Mouse (Mus musculus) right cerebral cortex, postnatal 25 days (tissue): ENCODE measurements around the gene Vmn1r42.
"Not testable (repeated sequence)": the region's sequence is repeated elsewhere in the genome, so short reads cannot be mapped to it uniquely, and the experiment has no call there.

Experiments used
- DNase-seq: peaks from one replicate; pipeline ENCODE4 v3.0.0; 2022

Gene Vmn1r42

DNA sequence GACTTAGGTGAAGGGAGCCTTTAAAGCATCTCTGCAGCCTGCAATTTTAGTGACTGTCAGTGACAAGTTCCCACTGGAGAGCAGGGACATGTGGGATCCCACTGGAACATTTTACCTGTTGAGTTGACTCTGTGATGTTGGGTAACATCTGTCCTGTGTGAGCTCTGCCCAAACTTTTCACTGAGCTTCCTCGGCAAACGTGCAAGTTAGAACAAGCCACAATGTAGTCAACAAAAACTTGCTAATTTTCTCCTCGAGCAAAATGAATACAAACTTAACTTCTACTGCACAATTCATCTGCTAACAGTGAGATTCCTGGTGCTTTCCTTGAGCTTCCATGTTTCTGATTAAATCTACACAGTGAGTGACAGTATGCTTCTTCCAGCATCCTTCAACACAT is at the start of gene Vmn1r42, which contains the start of gene Vmn1r43:
Gene Vmn1r42, minus strand, starts transcription at position 101 of the 400 bp plus-strand sequence.
Gene Vmn1r43, minus strand, starts transcription at position 101 of the 400 bp plus-strand sequence.
- not testable (repeated sequence) for DNase-seq

DNA sequence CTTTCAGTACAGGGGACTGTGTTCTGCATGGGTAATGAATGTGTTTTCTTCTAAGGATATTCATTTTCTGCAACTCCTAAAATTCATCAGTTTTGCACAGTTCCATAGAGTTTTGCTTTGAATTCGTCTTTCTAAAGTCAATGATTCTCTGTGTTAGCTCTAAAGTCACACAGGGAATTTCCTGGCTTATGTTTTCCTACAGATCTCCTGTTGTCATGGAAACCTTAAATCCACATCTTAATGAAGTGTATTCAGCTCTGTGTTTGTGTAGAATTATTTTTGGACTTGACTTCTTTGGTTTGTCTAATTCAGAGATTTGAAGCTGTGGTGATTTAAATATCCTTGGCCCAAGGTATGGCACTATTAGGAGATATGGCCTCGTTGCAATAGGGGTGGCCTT is 7.6 kb upstream of the Vmn1r42 start:
- no peak for DNase-seq

GRCm38 (mm10) chr6:89883360-89883759 is 7.1 kb upstream of the Vmn1r42 start, which contains the start of gene Vmn1r44:
Vmn1r44 (plus strand) TSS chr6:89883660.
- no peak for DNase-seq

DNA sequence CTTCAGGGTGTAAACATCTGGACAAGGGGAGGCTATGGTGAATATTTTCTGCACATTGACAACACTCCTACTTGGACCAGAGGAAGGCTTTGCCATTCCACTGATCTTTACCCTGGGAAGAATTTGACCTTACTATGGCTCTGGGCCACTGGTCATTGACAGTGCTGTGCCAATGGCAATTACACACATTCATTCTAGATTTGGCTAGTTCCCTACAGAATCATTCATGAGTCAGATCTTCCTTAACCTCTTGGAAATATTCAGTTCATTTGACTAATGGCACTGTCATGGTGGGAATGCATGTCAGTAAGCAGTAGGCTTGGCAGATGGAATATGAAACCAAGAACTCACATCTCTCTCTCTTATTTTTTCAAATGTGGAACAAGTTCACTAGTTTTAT is 4.7 kb upstream of the Vmn1r42 start:
- DNase-seq: no peak

GRCm38 (mm10) chr6:89876963-89877362 is 750 bp upstream of the Vmn1r42 start:
- DNase-seq: no peak

DNA sequence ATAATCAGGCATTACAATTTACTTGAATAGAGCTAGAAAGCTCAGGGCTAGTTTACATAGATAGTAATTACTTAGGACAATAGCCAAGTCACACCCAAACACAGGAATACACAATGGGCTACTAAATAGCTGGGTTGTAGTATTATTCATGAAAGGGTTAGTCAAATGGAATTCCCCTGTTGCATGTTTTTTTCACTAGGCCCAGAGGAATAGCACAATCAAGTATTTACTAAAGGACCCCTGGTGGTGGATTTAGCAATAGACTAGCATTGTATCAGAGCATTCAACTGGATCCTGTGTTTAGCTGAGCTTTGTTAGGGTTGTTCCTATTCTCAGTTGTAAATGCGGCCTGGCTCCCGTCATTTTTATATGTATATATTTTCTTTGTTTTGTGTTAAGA is 8.2 kb downstream of the Vmn1r42 start:
- DNase-seq: no peak

GRCm38 (mm10) chr6:89867276-89867675 is 8.9 kb downstream of the Vmn1r42 start:
- no peak for DNase-seq

DNA sequence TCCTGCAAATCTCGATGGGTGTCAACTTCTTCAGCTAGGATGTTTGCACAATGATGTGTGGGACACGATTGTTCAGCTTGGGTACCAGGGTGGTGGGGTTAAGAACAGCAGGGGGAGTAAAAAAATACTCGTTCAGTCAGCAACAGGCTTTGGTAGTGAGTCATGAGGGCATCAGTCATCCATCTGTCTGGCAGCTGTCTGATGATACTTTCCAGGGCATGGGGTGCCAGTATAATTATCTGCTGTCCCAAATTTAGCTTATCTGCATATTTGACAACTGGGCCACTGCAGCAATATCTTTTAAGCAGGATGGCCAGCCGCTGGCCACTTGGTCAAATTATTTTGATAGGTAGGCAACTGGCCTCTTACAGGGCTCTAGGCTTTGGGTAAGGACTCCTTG is 12.4 kb downstream of the Vmn1r42 start:
- no peak for DNase-seq

GRCm38 (mm10) chr6:89859839-89860238 is 16.4 kb downstream of the Vmn1r42 start:
- no peak for DNase-seq

GRCm38 (mm10) chr6:89857552-89857951 is 18.7 kb downstream of the Vmn1r42 start:
- DNase-seq: no peak
